Mouse (Mus musculus): ENCODE measurements around the gene Wbp1. TPM values are rescaled to one million over a fixed set of nuclear protein-coding genes. Genes with fewer than 3 reads are reported as not detected.
A peak's percentile ranks its signal among the peaks of the same experiment; 100 is the strongest.

Gene Wbp1
- total and polyA plus RNA-seq, 3 experiments: 19.3 to 27.5 (median 24.1) TPM

GRCm38 (mm10) chr6:83117165-83117438, 4.3 kb downstream of the Wbp1 start:
- no peak for DNase-seq (ENCODE audit: extremely low read depth)
- Histone ChIP-seq H3K36me3 (replicated peaks in 1 of 2; ENCODE audit: control insufficient read depth in 1 of 2, insufficient read depth in 1 of 2, low read length in 1 of 2) (peaks cover 15 to 32% of the 10 kb centered on the region in 2 experiments), H3K4me1 (ENCODE audit: control insufficient read depth in 1 of 2, insufficient read depth in 2 of 2) (peaks cover 30 to 69% of the 10 kb centered on the region in 2 experiments), H3K27ac (ENCODE audit: insufficient read depth, low read depth) (no peak overlapping the region), H3K9ac (ENCODE audit: insufficient read depth, low read depth) (no peak overlapping the region; the same call in 1 of the 2 replicates), H3K27me3 (replicated peaks) (no peaks in the 10 kb centered on the region), H3K79me2 (replicated peaks; ENCODE audit: control insufficient read depth, extremely low read depth, insufficient read depth, poor library complexity, severe bottlenecking) (peaks cover 22% of the 10 kb centered on the region), H3K4me3 (replicated peaks in 1 of 3; ENCODE audit: low read depth in 2 of 3, low read length in 2 of 3, poor library complexity in 1 of 3) (no peak overlapping the region), H3K9me3 (replicated peaks; ENCODE audit: low read length) (no peaks in the 10 kb centered on the region), H3K4me2 (ENCODE audit: insufficient read depth, low read depth, poor library complexity, severe bottlenecking) (no peak overlapping the region)
- in situ Hi-C loops (cut with MboI; ENCODE audit: low pct_ligation_motif_present, low pct_unique_long_range_greater_than_20kb, low sequenced_read_pairs) (loop anchor here (5.0 kb wide), 1 partner anchor 40 kb away; the partner anchor contains the start of genes 1700003E16Rik and Wdr54), dilution Hi-C loops (cut with MboI; ENCODE audit: extremely low pct_ligation_motif_present, extremely low pct_unique_long_range_greater_than_20kb, low sequenced_read_pairs) (no loop called here)
- no peak for TF ChIP-seq POLR2AphosphoS2 (IDR thresholded peaks at IDR 0.05; ENCODE audit: low read depth, low read length)
- no peak for TF ChIP-seq USF2 (conservative IDR thresholded peaks at IDR 0.05; ENCODE audit: low read depth, low read length)
- TF ChIP-seq ETS1 (conservative IDR thresholded peaks at IDR 0.05; ENCODE audit: low read depth, low read length): no peak
- TF ChIP-seq ZKSCAN1 (IDR thresholded peaks at IDR 0.05; ENCODE audit: borderline replicate concordance, low read depth, low read length): no peak
- TF ChIP-seq JUND (conservative IDR thresholded peaks at IDR 0.05; ENCODE audit: low read depth, low read length): no peak
- no peak for TF ChIP-seq BHLHE40 (IDR thresholded peaks at IDR 0.05; ENCODE audit: low read depth, low read length)
- no peak for TF ChIP-seq JUN (IDR thresholded peaks at IDR 0.05; ENCODE audit: insufficient read depth, low read depth, low read length)
- no peak for TF ChIP-seq PAX5 (IDR thresholded peaks at IDR 0.05; ENCODE audit: low read length)
- no peak for TF ChIP-seq ELF1 (IDR thresholded peaks at IDR 0.05; ENCODE audit: low read depth, low read length)
- TF ChIP-seq CHD1 (IDR thresholded peaks at IDR 0.05; ENCODE audit: low read depth, low read length): no peak
- no peak for TF ChIP-seq UBTF (IDR thresholded peaks at IDR 0.05; ENCODE audit: low read depth, low read length)
- TF ChIP-seq MAZ (IDR thresholded peaks at IDR 0.05; ENCODE audit: low read depth, low read length): no peak
- TF ChIP-seq MEF2A (IDR thresholded peaks at IDR 0.05; ENCODE audit: borderline replicate concordance, low read depth, low read length): no peak
- no peak for TF ChIP-seq EP300 (IDR thresholded peaks at IDR 0.05; ENCODE audit: low read length)
- no peak for TF ChIP-seq ZC3H11A (IDR thresholded peaks at IDR 0.05; ENCODE audit: low read depth, low read length)
- TF ChIP-seq RAD21 (IDR thresholded peaks at IDR 0.05; ENCODE audit: low read depth, low read length): no peak
- TF ChIP-seq MYC (IDR thresholded peaks at IDR 0.05; ENCODE audit: low read depth, low read length): no peak
- no peak for TF ChIP-seq TBP (conservative IDR thresholded peaks at IDR 0.05; ENCODE audit: low read depth, low read length)
- no peak for TF ChIP-seq RCOR1 (conservative IDR thresholded peaks at IDR 0.05; ENCODE audit: low read depth, low read length)

DNA sequence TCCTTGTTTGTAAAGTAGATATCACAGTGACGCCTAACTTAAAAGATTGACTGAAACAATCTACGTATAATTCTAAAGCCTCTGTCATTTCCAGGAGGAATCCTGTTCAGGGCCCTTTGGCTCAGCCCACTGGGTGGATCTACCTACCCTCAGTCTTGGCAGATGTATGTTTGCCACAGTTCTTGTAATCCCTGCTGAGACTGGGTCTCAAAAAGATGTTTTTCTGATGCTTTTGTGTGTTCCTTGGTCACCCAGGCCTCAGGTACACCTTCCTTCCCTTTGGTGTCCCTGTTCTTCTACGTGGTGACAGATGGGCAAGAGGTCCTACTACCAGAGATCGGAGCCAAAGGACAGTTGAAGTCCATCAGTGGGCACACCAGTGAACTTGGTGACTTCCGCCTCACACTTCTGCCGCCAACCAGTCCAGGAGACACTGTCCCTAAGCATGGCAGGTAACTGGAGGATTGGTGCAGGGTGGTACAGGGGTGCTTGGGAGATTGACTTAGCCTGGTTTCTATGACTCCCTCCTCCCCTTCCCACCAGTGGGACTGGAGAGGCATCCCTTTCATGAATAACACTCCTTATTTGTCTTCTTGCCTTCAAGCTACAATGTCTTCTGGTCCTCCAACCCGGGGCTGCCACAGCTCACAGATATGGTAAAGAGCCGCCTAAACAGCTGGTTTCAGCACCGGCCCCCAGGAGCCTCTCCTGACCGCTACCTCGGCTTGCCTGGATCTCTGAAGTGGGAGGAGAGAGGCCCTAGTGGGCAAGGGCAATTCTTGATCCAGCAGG, 4.8 kb downstream of the Wbp1 start:
- TF ChIP-seq KAT2A (IDR thresholded peaks at IDR 0.05; ENCODE audit: insufficient replicate concordance, low read length) (no peak), MAX (IDR thresholded peaks at IDR 0.05; ENCODE audit: low read length) (no peak), MEF2A (IDR thresholded peaks at IDR 0.05; ENCODE audit: borderline replicate concordance, low read depth, low read length) (no peak), ELF1 (IDR thresholded peaks at IDR 0.05; ENCODE audit: low read depth, low read length) (no peak), ZMIZ1 (IDR thresholded peaks at IDR 0.05; ENCODE audit: low read depth, low read length) (0 out of 2 replicates have a peak, but pooled peaks have one; percentile 15)
- Histone ChIP-seq H3K9me3 (replicated peaks; ENCODE audit: low read length) (no peaks in the 10 kb centered on the region), H3K4me1 (ENCODE audit: control insufficient read depth in 1 of 2, insufficient read depth in 2 of 2) (peaks cover 30 to 70% of the 10 kb centered on the region in 2 experiments), H3K36me3 (replicated peaks in 1 of 2; ENCODE audit: control insufficient read depth in 1 of 2, insufficient read depth in 1 of 2, low read length in 1 of 2) (peaks cover 15 to 36% of the 10 kb centered on the region in 2 experiments), H3K79me2 (replicated peaks; ENCODE audit: control insufficient read depth, extremely low read depth, insufficient read depth, poor library complexity, severe bottlenecking) (peaks cover 22% of the 10 kb centered on the region), H3K27ac (ENCODE audit: insufficient read depth, low read depth) (no peak overlapping the region), H3K4me2 (ENCODE audit: insufficient read depth, low read depth, poor library complexity, severe bottlenecking) (peak overlapping the region; percentile 75), H3K27me3 (replicated peaks) (no peaks in the 10 kb centered on the region), H3K4me3 (replicated peaks in 1 of 3; ENCODE audit: low read depth in 2 of 3, low read length in 2 of 3, poor library complexity in 1 of 3) (peak overlapping the region; percentile 80 to 94 (median 83)), H3K9ac (ENCODE audit: insufficient read depth, low read depth) (peak overlapping the region; percentile 82)
- DNase-seq (ENCODE audit: extremely low read depth): no peak
- in situ Hi-C loops (cut with MboI; ENCODE audit: low pct_ligation_motif_present, low pct_unique_long_range_greater_than_20kb, low sequenced_read_pairs) (loop anchor here (5.0 kb wide), 1 partner anchor 41 kb away; the partner anchor contains the start of genes 1700003E16Rik and Wdr54), dilution Hi-C loops (cut with MboI; ENCODE audit: extremely low pct_ligation_motif_present, extremely low pct_unique_long_range_greater_than_20kb, low sequenced_read_pairs) (no loop called here)
